Mouse (Mus musculus): ENCODE results near the gene Gm20683. TPM values are rescaled to one million over a fixed set of nuclear protein-coding genes. Genes with fewer than 3 reads are reported as not detected.

The Gm20683 gene
- total RNA-seq, 2 experiments from 2014 or later: 2.2 to 3.3 TPM

GRCm38 (mm10) chr17:25802825-25803517 is 38.6 kb downstream of the Gm20683 start:
- peak; percentile 39 to 50 for DNase-seq
- intact Hi-C loops (cut with DNase I): loop anchor here (5.0 kb wide), 1 partner anchor 326 kb away; no protein-coding TSS in a partner anchor

- peak; percentile 68 to 69 for DNase-seq
- intact Hi-C loops (cut with DNase I): loop anchor here (1.0 to 5.0 kb wide), 3 partner anchors 28 to 324 kb away; partner anchors contain the start of gene Narfl
These were observed 40.5 kb downstream of the Gm20683 start for GRCm38 (mm10) chr17:25801029-25801428.

GRCm38 (mm10) chr17:25796951-25797369 is 44.6 kb downstream of the Gm20683 start, which contains the start of gene Metrn:
Gene Metrn (minus strand): TSS chr17:25797136.
- intact Hi-C loops (cut with DNase I): loop anchor here (1.0 kb wide), 1 partner anchor 24 kb away; the partner anchor contains the start of gene Narfl
- peak; percentile 85 for DNase-seq

- DNase-seq: peak; percentile 46 to 53
These were observed 45.3 kb downstream of the Gm20683 start for GRCm38 (mm10) chr17:25796211-25796771.

GRCm38 (mm10) chr17:25795609-25796092 is 45.9 kb downstream of the Gm20683 start, which contains the start of gene AC134908.4:
Gene AC134908.4 (minus strand): TSS chr17:25795659.
- no peak for DNase-seq
- intact Hi-C loops (cut with DNase I): loop anchor here (1.0 kb wide), 1 partner anchor 22 kb away; the partner anchor contains the start of gene Narfl

More at GRCm38 (mm10) chr17:25796211-25796771, 45.3 kb downstream of the Gm20683 start:
- intact Hi-C loops (cut with DNase I): loop anchor here (1.0 kb wide), 1 partner anchor 23 kb away; the partner anchor contains the start of gene Narfl

GRCm38 (mm10) chr17:25794998-25795397 is 46.6 kb downstream of the Gm20683 start:
- intact Hi-C loops (cut with DNase I): no loop called here
- DNase-seq: no peak

- intact Hi-C loops (cut with DNase I): no loop called here
- DNase-seq: no peak
These were observed 47.4 kb downstream of the Gm20683 start for GRCm38 (mm10) chr17:25794197-25794596.

GRCm38 (mm10) chr17:25792615-25793014 is 48.9 kb downstream of the Gm20683 start, which contains the start of gene Fam173a:
Gene Fam173a (minus strand): TSS chr17:25792901.
- peak; percentile 79 to 81 for DNase-seq
- intact Hi-C loops (cut with DNase I): loop anchor here (2.0 kb wide), 1 partner anchor 18 kb away; no protein-coding TSS in a partner anchor

GRCm38 (mm10) chr17:25791843-25792527 is 49.6 kb downstream of the Gm20683 start:
- peak; percentile 86 to 90 for DNase-seq
- intact Hi-C loops (cut with DNase I): loop anchor here (2.0 kb wide), 1 partner anchor 17 kb away; no protein-coding TSS in a partner anchor

GRCm38 (mm10) chr17:25791320-25791842 is 50.2 kb downstream of the Gm20683 start:
- no peak for DNase-seq
- intact Hi-C loops (cut with DNase I): no loop called here

- no peak for DNase-seq
- intact Hi-C loops (cut with DNase I): no loop called here
These were observed 54.6 kb downstream of the Gm20683 start for GRCm38 (mm10) chr17:25786781-25787504.

- intact Hi-C loops (cut with DNase I): no loop called here
These were observed 55.3 kb downstream of the Gm20683 start, which contains the start of gene Ccdc78 for GRCm38 (mm10) chr17:25786280-25786679. Gene Ccdc78 (plus strand): TSS chr17:25786580.

GRCm38 (mm10) chr17:25785281-25785745 is 56.2 kb downstream of the Gm20683 start, which contains the start of gene Haghl:
Gene Haghl (minus strand): TSS chr17:25785673.
- intact Hi-C loops (cut with DNase I): no loop called here
- peak; percentile 93 to 98 for DNase-seq

More at GRCm38 (mm10) chr17:25786280-25786679, 55.3 kb downstream of the Gm20683 start, which contains the start of gene Ccdc78:
- no peak for DNase-seq

Small RNAs within 50 kb of the gene (microRNA-seq; reads per million reads assigned to microRNA genes)
- 0 to 0.67 reads per million in 2 experiments for gene Mir3082 (ENCODE audit: borderline number of aligned reads in 2 of 2)

Other genes with a start within 250 kb of the Gm20683 start
- under 1 TPM; 0.98 to 1.00 TPM for gene Gng13, start 124.6 kb downstream of the Gm20683 start, total RNA-seq (2021)
- 1 to 10 TPM; 1.0 to 2.1 TPM for gene Chtf18, start 114.3 kb downstream of the Gm20683 start, total RNA-seq (2021)
- gene Rpusd1, start 114.1 kb downstream of the Gm20683 start, total RNA-seq (2021): 1 to 10 TPM; 3.7 to 5.1 TPM
- not detected for gene Mslnl, start 105.7 kb downstream of the Gm20683 start, total RNA-seq (2021)
- 10 to 100 TPM; 16.1 to 22.2 TPM for gene Msln, start 87.4 kb downstream of the Gm20683 start, total RNA-seq (2021)
- 10 to 100 TPM; 40.9 to 44.8 TPM for gene Narfl, start 68.0 kb downstream of the Gm20683 start, total RNA-seq (2021)
- gene Haghl, start 56.1 kb downstream of the Gm20683 start, total RNA-seq (2021): 10 to 100 TPM; 10.7 to 11.4 TPM
- not detected for gene Ccdc78, start 55.2 kb downstream of the Gm20683 start, total RNA-seq (2021)
- gene Fam173a, start 48.9 kb downstream of the Gm20683 start, total RNA-seq (2021): 10 to 100 TPM; 39.2 to 39.7 TPM
- under 1 TPM in 1 of 2 experiments, not detected in 1; 0.46 TPM for gene AC134908.4, start 46.1 kb downstream of the Gm20683 start, total RNA-seq (2021)
- gene Metrn, start 44.6 kb downstream of the Gm20683 start, total RNA-seq (2021): 10 to 100 TPM; 64.3 to 72.0 TPM
- gene Fbxl16, start 32.7 kb downstream of the Gm20683 start, total RNA-seq (2021): 1 to 10 TPM; 1.2 to 1.5 TPM
- gene Wdr24, start 18.1 kb downstream of the Gm20683 start, total RNA-seq (2021): 10 to 100 TPM; 10.5 to 11.4 TPM
- 10 to 100 TPM; 30.8 to 35.3 TPM for gene Jmjd8, start 12.9 kb downstream of the Gm20683 start, total RNA-seq (2021)
- 100 to 1,000 TPM; 111 to 116 TPM for gene Stub1, start 8.4 kb downstream of the Gm20683 start, total RNA-seq (2021)
- 1 to 10 TPM; 1.4 to 1.9 TPM for gene Rhbdl1, start 4.5 kb downstream of the Gm20683 start, total RNA-seq (2021)
- 100 to 1,000 TPM; 110 to 115 TPM for gene Rhot2, start 3.1 kb upstream of the Gm20683 start, total RNA-seq (2021)
- 1 to 10 TPM; 1.7 to 2.0 TPM for gene Wdr90, start 19.7 kb upstream of the Gm20683 start, total RNA-seq (2021)
- gene Mcrip2, start 27.0 kb upstream of the Gm20683 start, total RNA-seq (2021): 100 to 1,000 TPM; 272 to 286 TPM
- 10 to 100 TPM; 16.1 to 18.1 TPM for gene Mettl26, start 33.3 kb upstream of the Gm20683 start, total RNA-seq (2021)
- under 1 TPM; 0.41 to 0.64 TPM for gene Wfikkn1, start 39.1 kb upstream of the Gm20683 start, total RNA-seq (2021)
- 10 to 100 TPM; 18.4 to 21.2 TPM for gene Rab40c, start 78.0 kb upstream of the Gm20683 start, total RNA-seq (2021)
- gene Pigq, start 103.2 kb upstream of the Gm20683 start, total RNA-seq (2021): 10 to 100 TPM; 45.6 to 48.2 TPM
- gene Nhlrc4, start 103.2 kb upstream of the Gm20683 start, total RNA-seq (2021): under 1 TPM in 1 of 2 experiments, not detected in 1; 0.19 TPM
- gene A930017K11Rik, start 110.8 kb upstream of the Gm20683 start, total RNA-seq (2021): under 1 TPM; 0.19 to 0.33 TPM
- 1 to 10 TPM; 7.2 TPM for gene Capn15, start 144.0 kb upstream of the Gm20683 start, total RNA-seq (2021)
- gene Rab11fip3, start 227.8 kb upstream of the Gm20683 start, total RNA-seq (2021): 10 to 100 TPM; 29.2 to 29.7 TPM
- gene Decr2, start 248.6 kb upstream of the Gm20683 start, total RNA-seq (2021): 10 to 100 TPM; 10.2 to 11.2 TPM

Data from heart, postnatal 36 days (tissue).